Mouse (Mus musculus): Measurements from ENCODE around the gene Gpr27.

Gene Gpr27

DNA sequence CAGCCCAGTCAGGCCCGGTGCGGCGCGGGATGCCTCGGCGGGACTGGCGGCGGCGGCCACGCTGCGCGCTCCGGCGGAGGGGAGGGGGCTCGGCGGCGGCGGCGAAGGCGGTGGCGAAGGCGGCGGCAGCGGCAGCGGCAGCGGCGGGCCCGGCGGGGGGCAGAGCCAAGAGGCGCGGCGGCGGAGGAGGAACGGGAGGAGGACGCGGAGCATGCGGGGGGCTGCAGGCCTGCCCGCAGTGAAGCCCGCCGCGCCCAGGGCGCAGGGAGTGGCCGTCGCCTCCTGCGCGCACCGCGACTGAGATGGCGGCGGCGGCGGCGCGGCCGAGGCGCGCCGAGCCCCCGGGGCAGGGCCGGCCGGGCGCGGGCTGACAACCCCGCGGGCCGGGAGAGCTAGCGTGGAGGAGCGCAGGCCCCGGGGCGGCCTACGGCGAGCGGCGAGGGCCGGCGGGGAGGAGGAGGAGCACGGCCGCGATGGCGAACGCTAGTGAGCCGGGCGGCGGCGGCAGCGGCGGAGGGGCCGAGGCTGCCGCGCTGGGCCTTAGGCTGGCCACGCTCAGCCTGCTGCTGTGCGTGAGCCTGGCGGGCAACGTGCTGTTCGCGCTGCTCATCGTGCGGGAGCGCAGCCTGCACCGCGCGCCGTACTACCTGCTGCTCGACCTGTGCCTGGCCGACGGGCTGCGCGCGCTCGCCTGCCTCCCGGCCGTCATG lies at the start of gene Gpr27:
TSS of gene Gpr27 (plus strand) at position 474 of the 710 bp plus-strand sequence.
- peak; percentile 42 for DNase-seq

DNA sequence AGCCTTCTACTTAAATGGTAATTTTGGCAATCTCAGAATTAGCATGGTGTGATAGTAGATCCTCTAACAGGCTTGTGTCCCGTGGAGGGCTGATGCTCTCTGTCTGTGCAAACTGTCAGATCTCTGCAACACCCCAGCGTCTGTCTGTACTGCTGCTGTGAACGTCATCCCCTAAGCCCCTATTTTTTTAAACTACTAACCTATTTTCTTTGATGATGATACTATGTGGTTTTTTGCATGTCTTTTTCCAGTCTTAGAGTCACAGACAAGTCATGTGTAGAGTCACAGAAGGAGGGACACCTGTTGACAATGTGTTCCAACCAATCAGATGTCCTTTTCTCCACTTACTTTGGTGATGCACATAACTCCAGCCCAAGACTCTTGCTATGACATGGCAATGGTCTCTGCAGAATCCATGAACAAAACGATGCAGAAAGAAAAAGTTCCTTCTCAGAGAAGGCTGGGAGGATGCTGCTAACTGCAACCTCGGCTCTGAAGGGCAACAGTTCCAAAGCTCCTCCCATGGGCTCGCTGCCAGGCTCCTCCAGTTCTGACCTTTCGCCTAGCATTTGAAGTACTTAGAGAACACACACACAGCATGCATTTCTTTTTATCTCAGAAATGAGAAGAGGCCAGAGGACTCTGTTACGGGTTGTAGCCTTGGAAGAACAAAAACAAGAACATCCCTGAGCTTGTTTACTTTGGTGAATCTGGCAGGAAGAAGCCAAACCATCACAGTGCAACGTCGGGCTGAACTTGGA lies 48.9 kb upstream of the Gpr27 start:
- DNase-seq, result no peak

DNA sequence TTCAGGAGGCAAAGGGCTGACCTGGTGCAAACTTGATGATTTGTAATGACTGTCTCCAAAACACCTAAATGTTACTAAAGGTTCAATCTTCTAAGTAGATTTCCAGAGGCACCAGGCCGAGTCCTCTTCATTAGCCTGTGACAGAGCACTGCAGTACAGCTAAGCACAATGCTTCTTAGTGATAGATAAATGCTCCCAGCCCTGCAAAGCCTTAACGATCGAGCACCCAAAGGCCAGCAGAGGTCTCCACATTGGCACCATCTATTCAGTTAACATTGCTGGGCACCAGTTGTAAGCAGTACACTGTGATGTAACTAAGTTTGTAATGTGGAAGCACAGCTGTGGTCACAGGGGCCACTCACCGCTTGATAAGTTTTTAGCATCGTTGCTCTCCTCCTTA lies 48.1 kb upstream of the Gpr27 start:
- DNase-seq, result no peak

DNA sequence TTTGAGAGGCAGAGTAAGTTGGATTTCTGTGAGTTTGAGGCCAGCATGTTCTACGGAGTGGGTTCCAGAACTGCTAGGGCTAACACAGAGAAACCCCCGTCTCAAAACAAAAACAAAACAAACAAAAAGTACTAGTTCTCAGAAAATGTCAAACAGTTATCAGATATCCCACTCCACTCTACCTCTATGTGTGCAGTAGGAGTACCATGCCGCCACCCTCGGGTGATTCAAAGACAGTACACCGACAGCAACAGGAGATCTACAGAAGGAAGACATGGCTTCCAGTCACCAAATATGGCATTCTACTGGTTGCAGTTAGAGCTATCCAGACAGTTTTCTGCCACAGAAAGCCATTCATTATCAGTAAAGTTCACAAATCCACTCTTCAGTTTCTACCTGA lies 47.6 kb upstream of the Gpr27 start:
- no peak for DNase-seq

DNA sequence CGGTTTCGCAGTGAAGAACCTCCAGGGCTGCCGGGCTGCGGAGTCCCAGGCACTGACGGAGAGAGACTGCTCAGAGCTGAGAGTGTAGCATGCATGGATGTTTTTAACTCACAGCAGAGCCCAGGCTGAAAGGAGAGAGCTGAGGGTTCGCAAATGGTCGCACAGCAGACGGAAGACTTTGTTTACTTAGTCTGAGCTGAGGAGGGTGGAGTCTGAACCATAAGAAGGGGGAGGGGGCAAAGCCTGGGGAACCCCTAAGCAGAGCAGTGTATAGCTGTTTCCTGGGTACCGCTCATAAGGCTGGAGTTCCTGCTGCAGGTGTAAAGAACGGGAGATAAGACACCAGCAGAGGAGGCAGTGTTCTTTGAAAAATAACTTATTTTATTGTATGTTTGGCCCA lies 46.1 kb upstream of the Gpr27 start:
- DNase-seq, result no peak

DNA sequence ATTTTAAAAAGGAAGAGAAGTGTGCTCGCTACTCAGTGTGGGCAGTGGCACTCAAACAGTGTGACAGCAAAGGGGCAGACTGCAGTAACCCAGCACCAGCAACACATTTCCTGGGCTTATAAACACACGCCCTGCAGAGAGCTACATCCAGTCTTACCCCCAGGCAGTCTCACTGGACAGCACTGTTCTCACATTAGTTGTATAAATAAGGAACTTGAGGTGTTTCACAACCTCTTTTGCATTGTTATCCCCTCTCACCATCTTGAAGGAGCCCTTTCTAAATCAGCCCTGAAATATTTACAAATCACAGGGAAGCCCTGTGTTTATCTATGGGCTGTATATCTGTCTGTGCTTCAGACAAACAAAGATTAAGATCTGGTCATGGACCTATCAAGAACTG lies 43.2 kb upstream of the Gpr27 start:
- no peak for DNase-seq

DNA sequence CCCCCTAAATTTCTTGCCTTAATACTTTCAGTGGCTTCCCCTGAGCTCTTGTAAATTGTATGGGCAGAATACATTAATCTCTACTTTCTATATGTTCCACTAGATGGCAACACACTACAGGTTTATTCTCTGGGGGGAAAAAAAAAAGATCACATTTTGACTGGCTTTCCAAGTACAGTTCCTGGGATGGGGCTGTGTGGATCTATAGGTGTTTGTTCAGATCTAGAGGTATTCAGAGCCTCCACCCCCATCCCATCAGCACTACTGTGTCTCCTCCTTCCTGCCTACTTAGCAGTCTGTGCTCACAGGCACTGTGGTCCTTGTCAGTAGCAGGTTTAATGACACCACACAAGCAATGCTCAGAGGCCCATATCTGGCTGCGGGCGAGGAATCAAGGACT lies 40.1 kb upstream of the Gpr27 start:
- no peak for DNase-seq

DNA sequence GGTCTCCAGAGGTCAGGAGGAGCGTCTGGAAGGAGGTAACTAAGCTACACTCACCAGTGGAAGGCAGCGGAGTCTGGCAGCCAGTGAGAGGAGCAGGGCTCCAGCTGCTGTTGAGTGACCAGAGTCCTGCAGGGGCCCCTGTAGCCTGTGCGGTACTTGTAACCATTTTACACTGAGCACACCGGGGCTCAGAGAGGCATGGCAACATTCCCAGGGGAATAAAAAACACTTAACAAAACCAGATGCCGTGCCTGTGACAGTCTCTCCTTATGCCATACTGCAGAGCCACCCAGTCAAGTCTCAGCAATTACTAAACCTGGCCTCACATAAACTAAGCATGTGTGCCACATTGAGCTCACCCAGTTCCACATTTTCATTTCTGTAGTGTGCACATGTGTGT lies 38.1 kb upstream of the Gpr27 start:
- DNase-seq, result no peak

DNA sequence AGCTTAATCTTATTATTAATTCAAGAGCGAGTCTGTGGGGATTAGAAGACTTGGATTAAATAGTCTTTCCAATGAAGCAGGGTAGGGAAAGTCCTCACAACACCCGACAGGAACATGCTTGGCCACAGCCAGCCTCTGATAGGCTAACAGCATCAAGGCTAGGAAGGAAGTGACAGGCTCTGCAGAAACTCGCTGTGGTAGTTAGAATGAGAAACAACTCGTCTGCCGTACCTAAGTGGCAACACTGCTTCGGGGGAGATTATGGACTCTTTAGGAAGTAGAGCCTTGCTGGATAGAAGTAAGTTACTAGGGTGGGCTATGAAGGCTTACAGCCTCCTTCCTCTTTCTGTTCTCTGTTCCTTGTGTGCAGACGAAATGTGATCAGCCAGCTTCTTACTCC lies 37.0 kb upstream of the Gpr27 start:
- no peak for DNase-seq

DNA sequence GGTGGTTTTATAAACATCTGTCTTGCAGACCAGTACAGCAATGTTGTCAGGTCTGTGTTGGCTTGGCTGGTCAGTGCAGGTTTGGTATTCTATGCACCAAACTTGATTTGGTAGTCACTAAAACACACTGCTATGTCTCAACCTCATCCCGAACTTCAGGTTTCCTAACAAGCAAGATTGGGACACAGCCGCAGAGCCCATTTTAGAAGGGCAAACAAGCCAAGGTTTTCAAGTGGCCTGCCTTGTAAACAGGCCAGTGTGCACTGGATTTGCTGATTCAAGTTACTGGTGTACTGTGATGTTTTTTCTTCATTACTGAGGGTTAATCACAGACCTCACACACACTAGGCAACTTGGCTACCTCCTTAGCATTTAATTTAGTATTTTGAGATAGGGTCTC lies 36.4 kb upstream of the Gpr27 start:
- DNase-seq, result no peak

DNA sequence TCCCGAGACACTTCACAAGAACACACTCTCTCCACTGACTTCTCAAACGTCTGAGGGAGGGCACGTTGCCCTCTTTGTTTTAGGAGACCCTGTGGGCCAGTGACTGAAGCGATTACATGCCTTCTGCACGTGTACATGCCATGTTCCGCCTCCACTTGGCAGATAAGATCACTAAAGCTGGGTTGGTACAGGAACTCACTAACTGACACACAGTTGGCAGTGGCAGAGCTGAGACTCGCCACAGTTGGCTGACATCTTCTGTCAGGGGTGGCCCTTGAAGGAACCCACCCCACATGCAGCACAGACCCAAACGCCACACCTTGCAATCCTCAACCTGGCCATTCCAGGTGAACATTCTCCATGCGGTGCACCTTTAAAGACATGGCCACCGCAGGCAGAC lies 33.9 kb upstream of the Gpr27 start:
- no peak for DNase-seq

DNA sequence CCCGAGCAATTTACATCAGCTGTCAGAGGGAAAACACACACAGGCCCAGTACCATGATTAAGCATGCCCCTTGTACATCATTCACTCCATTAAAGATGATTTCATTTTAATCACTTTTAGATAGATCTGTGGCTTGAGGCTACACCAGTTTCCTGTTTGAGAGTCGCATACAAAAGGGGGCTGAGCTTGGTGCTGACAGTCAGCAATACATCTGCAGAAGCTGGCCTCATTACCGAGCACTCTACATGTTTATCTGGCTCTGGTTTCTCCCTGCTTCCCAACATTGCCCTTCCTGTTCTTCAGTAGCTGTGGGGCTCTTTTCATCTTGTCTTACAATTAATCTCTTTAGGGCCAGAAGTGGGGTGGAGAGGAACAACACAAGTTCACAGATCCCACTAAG lies 32.0 kb upstream of the Gpr27 start:
- no peak for DNase-seq

DNA sequence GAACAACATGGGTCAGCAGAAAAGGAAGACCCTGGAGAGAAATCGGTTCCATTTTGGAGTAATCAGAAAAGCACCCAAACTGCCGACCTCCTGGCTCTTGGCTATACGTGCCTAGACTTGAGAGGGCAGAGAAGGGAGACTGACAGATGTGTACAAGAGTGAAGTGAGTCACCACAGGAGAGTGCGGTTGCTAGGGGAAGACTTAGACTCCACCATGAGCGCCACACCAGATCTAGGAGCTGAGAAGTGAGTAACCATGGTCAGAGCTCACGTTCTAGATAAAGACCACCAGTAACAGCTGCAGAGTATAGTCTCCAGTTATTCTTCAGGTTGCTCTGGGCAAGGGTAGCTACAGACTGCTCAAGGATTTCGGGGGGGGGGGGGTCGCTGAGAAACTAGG lies 29.2 kb upstream of the Gpr27 start:
- no peak for DNase-seq

DNA sequence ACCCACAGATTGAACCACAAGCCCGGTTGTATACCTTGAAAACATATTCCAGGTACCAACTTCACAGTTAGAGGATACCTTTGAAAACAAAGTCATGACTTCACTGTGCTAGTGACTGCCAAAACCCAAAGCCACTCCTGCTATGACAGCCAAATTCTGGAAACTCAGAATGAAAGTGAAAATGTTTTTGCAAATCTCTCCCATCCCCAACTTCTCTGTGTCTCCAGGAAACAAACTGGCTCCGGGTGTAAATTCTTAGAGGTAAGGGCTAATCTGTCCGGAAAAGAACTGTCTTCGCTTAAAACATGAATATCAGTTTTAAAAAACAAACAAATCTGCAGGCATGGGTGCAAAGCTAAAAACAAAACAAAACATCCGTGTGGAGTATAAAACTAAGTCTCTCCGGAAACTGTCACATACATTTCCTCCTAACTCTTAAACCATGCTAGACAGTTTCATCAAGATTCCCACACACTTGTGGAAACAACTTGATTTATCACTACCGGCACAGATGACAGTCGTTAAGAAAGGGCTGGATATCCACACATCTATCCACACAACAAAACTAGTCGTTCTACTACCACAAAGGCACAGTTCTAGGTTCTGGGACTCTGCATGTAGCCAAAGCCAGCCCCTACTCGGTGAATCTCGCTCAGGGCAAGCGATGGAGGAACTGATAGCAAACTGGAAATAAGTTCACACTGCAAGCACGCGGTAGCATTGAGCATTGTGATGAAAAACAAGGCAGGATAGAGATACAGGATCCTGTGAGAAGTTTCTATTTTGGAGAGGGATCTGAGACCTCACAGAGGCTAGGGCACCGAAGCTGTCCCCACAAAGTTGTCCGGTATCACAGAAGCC lies 26.8 kb upstream of the Gpr27 start:
- DNase-seq, result no peak

DNA sequence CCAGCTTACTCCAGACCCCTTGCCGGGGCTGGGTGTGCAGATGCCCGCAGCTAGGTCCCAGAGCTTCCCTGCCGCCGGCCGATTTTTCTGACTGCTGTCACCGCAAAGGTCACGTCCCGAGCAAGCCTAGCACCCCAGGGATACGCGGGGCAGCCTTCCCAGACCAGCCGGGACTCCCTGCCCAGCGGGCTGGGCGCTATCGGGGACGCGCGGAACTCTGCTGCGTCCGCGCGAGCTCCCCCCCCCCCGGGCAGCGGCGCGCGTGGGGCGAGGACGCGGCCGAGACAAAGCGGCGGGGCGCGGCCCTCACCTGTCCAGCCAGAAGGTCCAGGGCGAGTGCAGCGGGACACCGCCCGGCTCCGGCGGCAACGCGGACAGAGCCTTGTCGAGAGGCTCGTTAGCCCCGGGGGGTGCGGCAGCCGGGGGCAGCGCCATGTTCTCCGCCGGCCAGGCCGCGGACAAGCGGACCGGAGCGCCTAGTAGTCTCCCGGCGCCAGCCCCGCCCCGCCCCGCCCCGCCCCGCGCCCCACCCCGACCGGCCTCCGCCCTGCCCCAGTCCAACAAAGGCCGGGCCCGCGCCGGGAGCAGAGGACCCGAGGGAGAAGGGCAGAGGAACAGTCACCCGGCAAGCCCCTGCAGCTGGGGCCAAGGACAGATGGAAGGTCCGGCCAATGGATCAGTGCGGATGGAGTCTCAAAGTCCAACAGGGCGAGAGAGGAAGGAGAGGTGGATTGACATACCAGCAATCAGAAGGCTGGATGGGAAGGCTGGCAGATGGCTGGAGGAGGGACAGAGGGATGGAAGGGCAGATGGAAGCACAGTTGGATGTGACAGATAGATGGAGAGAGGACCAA lies 25.9 kb upstream of the Gpr27 start, which contains the start of the genes Eif4e3 and Gm20696:
TSS of gene Eif4e3 (minus strand) at position 454 of the 854 bp plus-strand sequence.
TSS of gene Gm20696 (minus strand) at position 480 of the 854 bp plus-strand sequence.
- peak; percentile 87 for DNase-seq

DNA sequence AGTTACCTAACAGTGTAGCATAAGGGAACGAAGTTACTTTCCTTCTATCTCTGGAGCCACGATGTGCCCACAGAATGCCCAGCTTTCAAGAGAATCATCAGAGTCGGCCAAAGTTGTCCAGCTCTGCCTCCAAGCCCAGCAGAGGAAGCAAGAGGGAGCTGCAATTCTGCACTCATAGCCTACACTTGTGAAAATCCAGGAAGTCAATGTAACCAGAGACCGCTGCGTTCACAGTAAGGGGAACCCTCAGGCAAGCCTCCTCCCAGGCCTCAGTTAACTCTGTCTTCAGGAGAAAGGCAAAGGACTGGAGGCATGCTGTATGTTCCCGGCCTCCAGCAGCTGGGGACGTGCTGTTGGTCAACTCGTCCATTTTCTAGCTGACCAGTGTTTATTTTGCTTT lies 25.2 kb upstream of the Gpr27 start:
- no peak for DNase-seq

DNA sequence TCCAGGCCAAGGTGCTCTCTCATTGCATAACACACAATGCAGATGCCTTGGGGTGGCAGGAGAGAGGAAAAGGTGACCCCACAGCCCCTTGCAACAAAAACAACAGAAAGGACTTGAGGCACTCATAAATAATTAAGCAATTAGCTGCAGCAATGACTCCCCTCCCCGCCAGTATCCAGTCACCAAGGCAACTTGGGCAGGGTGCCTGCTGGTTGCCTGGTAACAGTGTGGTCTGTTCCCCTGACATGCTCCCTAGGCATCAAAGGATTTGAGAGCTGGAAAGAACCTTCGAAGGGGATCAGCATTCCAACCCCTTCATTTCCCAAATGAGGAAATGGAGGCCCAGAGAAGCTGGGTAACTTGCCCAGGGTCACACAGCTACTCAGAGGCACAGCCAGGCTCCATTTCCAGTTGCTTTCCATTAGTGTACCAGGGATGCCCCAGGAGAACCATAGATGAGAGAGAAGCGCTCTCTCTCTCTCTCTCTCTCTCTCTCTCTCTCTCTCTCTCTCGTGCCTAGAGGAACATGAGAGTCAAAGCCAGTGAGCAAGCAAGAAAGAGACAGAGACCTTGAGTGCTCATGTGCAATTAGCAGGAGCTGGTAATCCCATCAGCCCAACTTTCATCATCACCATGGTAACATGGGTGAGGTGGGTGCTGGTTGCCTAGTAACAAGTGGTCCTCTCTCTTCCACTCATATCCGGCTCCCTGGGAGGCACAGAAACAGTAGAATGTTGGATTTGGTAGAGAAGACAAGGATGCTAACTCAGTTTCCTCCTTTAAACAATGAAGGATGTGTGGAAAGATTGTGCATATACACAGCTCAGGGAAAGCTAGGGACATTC lies 22.8 kb upstream of the Gpr27 start:
- no peak for DNase-seq

DNA sequence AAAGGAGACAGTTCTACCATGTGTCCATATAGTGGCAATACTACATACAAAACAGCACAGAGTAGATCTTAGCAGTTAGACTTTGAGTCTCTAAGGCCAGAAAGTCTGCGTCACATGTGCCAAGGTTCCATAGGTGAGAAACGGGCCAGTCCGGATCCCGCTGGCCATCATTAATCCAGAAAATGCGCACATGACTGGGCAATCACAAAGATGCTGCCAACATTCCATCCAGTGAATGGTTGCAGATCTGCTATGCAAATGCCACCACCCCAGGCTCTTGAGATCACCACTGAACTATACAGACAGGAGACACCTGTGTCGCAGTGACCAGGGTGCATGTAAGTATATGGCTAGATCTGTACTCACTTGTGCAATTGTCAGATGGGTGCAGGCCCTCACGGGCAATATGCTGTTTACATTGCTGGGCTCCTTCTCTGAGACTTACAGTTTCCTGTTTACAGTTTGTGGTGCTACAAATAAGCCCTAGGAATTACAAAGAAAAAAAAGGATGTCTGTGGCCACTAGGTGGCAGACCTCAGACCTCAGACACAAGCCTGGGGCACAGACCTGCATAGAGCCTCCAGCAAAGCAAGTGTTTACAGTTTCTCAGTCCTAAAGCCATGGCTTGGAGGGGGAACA lies 21.9 kb upstream of the Gpr27 start:
- DNase-seq, result peak; percentile 66

DNA sequence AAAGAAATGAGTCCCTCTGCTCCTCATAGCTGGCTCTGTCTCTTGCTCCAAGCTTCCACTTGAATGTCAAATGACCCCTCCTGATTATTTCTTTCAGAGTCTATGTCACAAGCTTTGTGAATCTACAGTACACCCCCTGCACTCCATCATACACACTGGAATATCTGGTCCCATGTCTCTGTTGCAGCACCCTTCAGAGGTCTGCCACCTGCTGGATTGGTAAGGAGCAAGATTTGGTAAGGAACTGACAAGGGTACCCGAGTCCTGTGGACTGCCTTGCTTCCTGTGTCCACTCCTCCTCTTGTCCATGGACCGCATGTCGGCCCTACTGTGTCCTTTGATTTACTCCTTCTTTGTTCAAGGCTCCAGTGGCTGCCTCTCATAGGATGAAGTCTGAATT lies 20.7 kb upstream of the Gpr27 start:
- DNase-seq, result no peak

DNA sequence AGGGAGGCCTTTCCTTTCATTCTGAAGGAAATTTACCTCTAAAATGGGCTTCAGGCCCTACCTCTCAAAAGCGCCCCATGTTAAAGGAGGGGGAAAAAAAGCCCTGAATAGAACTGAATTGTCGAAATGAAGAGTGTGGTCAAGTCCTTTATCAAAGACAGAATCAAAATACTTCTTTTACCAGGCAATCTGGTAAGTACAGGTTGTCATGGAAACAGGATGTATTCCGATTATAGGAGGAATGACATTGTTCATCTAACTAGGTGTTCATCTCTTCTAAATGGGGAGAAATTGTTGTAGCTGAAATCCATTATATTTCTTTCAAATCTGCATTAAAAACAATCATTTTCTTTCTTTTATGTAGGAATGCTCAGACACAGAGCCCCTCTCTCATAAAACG lies 18.0 kb upstream of the Gpr27 start:
- no peak for DNase-seq

DNA sequence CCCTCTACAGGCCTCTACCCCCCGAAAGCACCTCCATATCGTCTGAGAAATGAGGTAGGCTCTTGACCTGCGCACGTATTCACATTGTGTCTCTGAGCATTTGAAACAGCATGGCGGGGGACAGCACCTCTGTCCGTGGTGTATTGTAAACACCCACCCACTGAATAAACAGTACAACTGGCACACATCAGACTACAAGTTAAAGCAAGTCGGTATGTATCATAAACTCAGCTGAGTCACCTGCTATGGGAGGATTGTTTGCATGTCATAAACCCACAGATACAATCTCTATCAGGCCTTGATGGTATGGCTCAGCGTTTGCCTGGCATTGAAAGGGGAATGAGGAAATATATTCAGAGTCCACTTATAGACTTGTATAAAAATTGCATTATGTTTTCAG lies 15.2 kb upstream of the Gpr27 start:
- DNase-seq, result no peak
